Mouse (Mus musculus): Measurements from ENCODE around the gene Hmgcs2. TPM values are rescaled to one million over a fixed set of nuclear protein-coding genes. Genes with fewer than 3 reads are reported as not detected.
"Not testable (repeated sequence)": the region's sequence is repeated elsewhere in the genome, so short reads cannot be mapped to it uniquely, and the experiment has no call there.

Gene Hmgcs2
- total and polyA plus RNA-seq, 3 experiments = 8.1 to 12.9 (median 9.4) TPM

- no peaks in the 10 kb centered on the region for H3K36me3 ChIP-seq (ENCODE audit: control insufficient read depth, insufficient read depth, low read length)
- no peaks in the 10 kb centered on the region for H3K27me3 ChIP-seq (ENCODE audit: control insufficient read depth, insufficient read depth, low read length)
- no peaks in the 10 kb centered on the region for H3K4me1 ChIP-seq (ENCODE audit: control insufficient read depth, insufficient read depth, low read length)
- no peak overlapping the region for H3K4me3 ChIP-seq
- WGBS = 87% methylated on average over 22 of the region's 22 CpGs
- H3K9ac ChIP-seq (ENCODE audit: low read depth, low read length) = no peak overlapping the region
- H3K79me2 ChIP-seq (replicated peaks; ENCODE audit: control insufficient read depth, insufficient read depth, low read length) = no peaks in the 10 kb centered on the region
- no peak for DNase-seq
- TF ChIP-seq POLR2A (IDR thresholded peaks at IDR 0.05; ENCODE audit: insufficient read depth, low read depth, low read length) = no peak
- TF ChIP-seq CTCF (IDR thresholded peaks at IDR 0.05) = no peak
- no peak for TF ChIP-seq EP300 (IDR thresholded peaks at IDR 0.05; ENCODE audit: insufficient read depth, low read depth, low read length)
- no peak overlapping the region for H3K27ac ChIP-seq
- intact Hi-C loops (cut with DNase I) = no loop called here
Measured at GRCm38 (mm10) chr3:98336661-98337654, 56.7 kb downstream of the Hmgcs2 start.

GRCm38 (mm10) chr3:98338584-98339041, 58.4 kb downstream of the Hmgcs2 start:
- DNase-seq = peak; percentile 47 to 51
- Histone ChIP-seq H3K4me1 (ENCODE audit: control insufficient read depth, insufficient read depth, low read length) (no peaks in the 10 kb centered on the region), H3K36me3 (ENCODE audit: control insufficient read depth, insufficient read depth, low read length) (no peaks in the 10 kb centered on the region), H3K79me2 (replicated peaks; ENCODE audit: control insufficient read depth, insufficient read depth, low read length) (no peaks in the 10 kb centered on the region), H3K27ac (no peak overlapping the region), H3K27me3 (ENCODE audit: control insufficient read depth, insufficient read depth, low read length) (no peaks in the 10 kb centered on the region), H3K4me3 (peak overlapping the region; percentile 52), H3K9ac (ENCODE audit: low read depth, low read length) (no peak overlapping the region)
- WGBS = 19% methylated on average over 15 of the region's 15 CpGs
- no peak for TF ChIP-seq CTCF (IDR thresholded peaks at IDR 0.05)
- no peak for TF ChIP-seq EP300 (IDR thresholded peaks at IDR 0.05; ENCODE audit: insufficient read depth, low read depth, low read length)
- TF ChIP-seq POLR2A (IDR thresholded peaks at IDR 0.05; ENCODE audit: insufficient read depth, low read depth, low read length) = no peak
- intact Hi-C loops (cut with DNase I) = no loop called here

GRCm38 (mm10) chr3:98339097-98339705, 59.0 kb downstream of the Hmgcs2 start:
- Histone ChIP-seq H3K27ac (no peak overlapping the region), H3K4me3 (peak overlapping the region; percentile 52), H3K79me2 (replicated peaks; ENCODE audit: control insufficient read depth, insufficient read depth, low read length) (no peaks in the 10 kb centered on the region), H3K4me1 (ENCODE audit: control insufficient read depth, insufficient read depth, low read length) (no peaks in the 10 kb centered on the region), H3K36me3 (ENCODE audit: control insufficient read depth, insufficient read depth, low read length) (no peaks in the 10 kb centered on the region), H3K9ac (ENCODE audit: low read depth, low read length) (no peak overlapping the region), H3K27me3 (ENCODE audit: control insufficient read depth, insufficient read depth, low read length) (no peaks in the 10 kb centered on the region)
- DNase-seq = peak; percentile 53 to 71
- intact Hi-C loops (cut with DNase I) = no loop called here
- WGBS = 1% methylated on average over 46 of the region's 46 CpGs
- TF ChIP-seq POLR2A (IDR thresholded peaks at IDR 0.05; ENCODE audit: insufficient read depth, low read depth, low read length) (no peak), CTCF (IDR thresholded peaks at IDR 0.05) (no peak), EP300 (IDR thresholded peaks at IDR 0.05; ENCODE audit: insufficient read depth, low read depth, low read length) (no peak)

GRCm38 (mm10) chr3:98339706-98340109, 59.5 kb downstream of the Hmgcs2 start, which contains the start of gene Phgdh:
TSS of gene Phgdh (minus strand) at chr3:98339990.
- H3K27ac ChIP-seq; intact Hi-C loops (cut with DNase I); H3K9ac ChIP-seq (ENCODE audit: low read depth, low read length); H3K79me2 ChIP-seq (replicated peaks; ENCODE audit: control insufficient read depth, insufficient read depth, low read length); H3K36me3 ChIP-seq (ENCODE audit: control insufficient read depth, insufficient read depth, low read length); H3K27me3 ChIP-seq (ENCODE audit: control insufficient read depth, insufficient read depth, low read length); H3K4me1 ChIP-seq (ENCODE audit: control insufficient read depth, insufficient read depth, low read length): not testable (repeated sequence)
- DNase-seq = peak; percentile 56 to 72
- WGBS = 4% methylated on average over 10 of the region's 10 CpGs
- peak within 1 kb of the TSS; percentile 52 for H3K4me3 ChIP-seq

- TF ChIP-seq CTCF (IDR thresholded peaks at IDR 0.05) (no peak), POLR2A (IDR thresholded peaks at IDR 0.05; ENCODE audit: insufficient read depth, low read depth, low read length) (no peak), EP300 (IDR thresholded peaks at IDR 0.05; ENCODE audit: insufficient read depth, low read depth, low read length) (no peak)
- H3K27me3 ChIP-seq (ENCODE audit: control insufficient read depth, insufficient read depth, low read length) = no peaks in the 10 kb centered on the region
- intact Hi-C loops (cut with DNase I) = no loop called here
- no peaks in the 10 kb centered on the region for H3K4me1 ChIP-seq (ENCODE audit: control insufficient read depth, insufficient read depth, low read length)
- WGBS = 80% methylated on average over 17 of the region's 17 CpGs
- DNase-seq = no peak
- H3K36me3 ChIP-seq (ENCODE audit: control insufficient read depth, insufficient read depth, low read length) = no peaks in the 10 kb centered on the region
- no peak overlapping the region for H3K4me3 ChIP-seq
- no peak overlapping the region for H3K9ac ChIP-seq (ENCODE audit: low read depth, low read length)
- no peaks in the 10 kb centered on the region for H3K79me2 ChIP-seq (replicated peaks; ENCODE audit: control insufficient read depth, insufficient read depth, low read length)
- no peak overlapping the region for H3K27ac ChIP-seq
Measured at GRCm38 (mm10) chr3:98340818-98341594, 60.8 kb downstream of the Hmgcs2 start.
